Mouse (Mus musculus) heart, embryonic 11.5 days (tissue): ENCODE data around the gene Wnt5b. TPM values are rescaled to one million over a fixed set of nuclear protein-coding genes. Genes with fewer than 3 reads are reported as not detected.
"Not testable (repeated sequence)": the region's sequence is repeated elsewhere in the genome, so short reads cannot be mapped to it uniquely, and the experiment has no call there.

Source experiments
- ATAC-seq: fragments of 200-750 bp; cut with Nextera tagmentation; replicated peaks from 2 replicates; pipeline ENCODE4 v1.8.0; 2017; ENCODE audit warnings: moderate library complexity; ENCODE audit not compliant: insufficient number of reproducible peaks, low FRiP score, low TSS enrichment
- H3K27ac ChIP-seq: fragments of 300-500 bp; sonication (generic); 2 replicates; pipeline ENCODE4 v1.5.1; 2014; ENCODE audit warnings: mild to moderate bottlenecking, low read depth, low read length
- H3K27me3 ChIP-seq: fragments of 300-500 bp; sonication (generic); 2 replicates; pipeline ENCODE4 v1.6.1; 2014; ENCODE audit warnings: mild to moderate bottlenecking, low read length, mixed read lengths; ENCODE audit not compliant: control insufficient read depth, insufficient read depth
- H3K36me3 ChIP-seq: fragments of 300-500 bp; sonication (generic); 2 replicates; pipeline ENCODE4 v1.6.1; 2014; ENCODE audit warnings: mild to moderate bottlenecking, low read length, moderate library complexity, mixed read lengths; ENCODE audit not compliant: control insufficient read depth, insufficient read depth
- H3K4me1 ChIP-seq: fragments of 300-500 bp; sonication (generic); 2 replicates; pipeline ENCODE4 v1.6.1; 2014; ENCODE audit warnings: low read length; ENCODE audit not compliant: control insufficient read depth, insufficient read depth
- H3K4me2 ChIP-seq: fragments of 300-500 bp; sonication (generic); 2 replicates; pipeline ENCODE4 v1.6.1; 2014; ENCODE audit warnings: mild to moderate bottlenecking, moderate library complexity
- H3K4me3 ChIP-seq: fragments of 300-500 bp; sonication (generic); 2 replicates; pipeline ENCODE4 v1.5.1; 2014; ENCODE audit warnings: low read depth, low read length
- H3K9ac ChIP-seq: fragments of 300-500 bp; sonication (generic); 2 replicates; pipeline ENCODE4 v1.6.1; 2014; ENCODE audit warnings: mild to moderate bottlenecking, low read depth, low read length, moderate library complexity
- H3K9me3 ChIP-seq: fragments of 300-500 bp; sonication (generic); replicated peaks from 2 replicates; pipeline ENCODE4 v1.6.1; 2016; ENCODE audit warnings: low read length; ENCODE audit not compliant: control insufficient read depth
- WGBS: fragments of 180-500 bp; shearing (Covaris S2); extraction: QIAGEN DNeasy Blood & Tissue Kit; methylation state at CpG from one replicate; pipeline ENCODE4 v1.1.7; 2014; ENCODE audit not compliant: insufficient replicate concordance; 5-methylcytosine and 5-hydroxymethylcytosine counted together
- polyA plus RNA-seq: library from polyadenylated mRNA; unstranded; fragments of >200 nt; fragmentation: Nextera tagmentation; extraction: Ambion mirVana; gene quantifications from 2 replicates; pipeline ENCODE4 v1.2.1, GENCODE M21; 2014

Wnt5b gene
- polyA plus RNA-seq, 1 experiment from 2014 or later, result 7.3 TPM

GRCm38 (mm10) chr6:119487085-119487458, 57.1 kb downstream of the Wnt5b start:
- H3K9ac ChIP-seq, result no peak overlapping the region
- H3K4me3 ChIP-seq, result no peak overlapping the region
- H3K27ac ChIP-seq, result no peak overlapping the region
- WGBS, result 86% methylated on average over 7 of the region's 7 CpGs
- H3K27me3 ChIP-seq, result no peaks in the 10 kb centered on the region
- no peak for ATAC-seq
- no peaks in the 10 kb centered on the region for H3K9me3 ChIP-seq
- H3K4me1 ChIP-seq, result peaks cover 10% of the 10 kb centered on the region; the same call in 1 of the 2 replicates
- H3K36me3 ChIP-seq, result no peaks in the 10 kb centered on the region
- H3K4me2 ChIP-seq, result no peak overlapping the region

GRCm38 (mm10) chr6:119486381-119487084, 57.6 kb downstream of the Wnt5b start:
- H3K4me3 ChIP-seq, result no peak overlapping the region
- no peaks in the 10 kb centered on the region for H3K36me3 ChIP-seq
- no peak overlapping the region for H3K9ac ChIP-seq
- WGBS, result 87% methylated on average over 12 of the region's 12 CpGs
- H3K4me1 ChIP-seq, result peaks cover 10% of the 10 kb centered on the region; the same call in 1 of the 2 replicates
- H3K27me3 ChIP-seq, result no peaks in the 10 kb centered on the region
- no peak overlapping the region for H3K27ac ChIP-seq
- no peak overlapping the region for H3K4me2 ChIP-seq
- ATAC-seq, result no peak
- no peaks in the 10 kb centered on the region for H3K9me3 ChIP-seq

- H3K4me2 ChIP-seq, result no peak overlapping the region
- WGBS, result 15% methylated on average over 2 of the region's 2 CpGs
- ATAC-seq, result no peak
Measured at GRCm38 (mm10) chr6:119485486-119485885, 58.7 kb downstream of the Wnt5b start.

GRCm38 (mm10) chr6:119482958-119483600, 61.1 kb downstream of the Wnt5b start:
- H3K27me3 ChIP-seq, result no peaks in the 10 kb centered on the region
- no peaks in the 10 kb centered on the region for H3K36me3 ChIP-seq
- 51% methylated on average over 16 of the region's 16 CpGs for WGBS
- no peak overlapping the region for H3K27ac ChIP-seq
- ATAC-seq, result no peak
- peak overlapping the region; percentile 10; the same call in 1 of the 2 replicates for H3K4me3 ChIP-seq
- peaks cover 24% of the 10 kb centered on the region for H3K4me1 ChIP-seq
- H3K9ac ChIP-seq, result no peak overlapping the region
- peak overlapping the region; percentile 52 for H3K4me2 ChIP-seq
- H3K9me3 ChIP-seq, result no peaks in the 10 kb centered on the region

More at GRCm38 (mm10) chr6:119485486-119485885, 58.7 kb downstream of the Wnt5b start:
- Histone ChIP-seq H3K4me1 (peaks cover 19% of the 10 kb centered on the region), H3K9me3 (no peaks in the 10 kb centered on the region), H3K9ac (no peak overlapping the region), H3K27me3 (no peaks in the 10 kb centered on the region), H3K4me3 (no peak overlapping the region), H3K36me3 (no peaks in the 10 kb centered on the region), H3K27ac (no peak overlapping the region)

GRCm38 (mm10) chr6:119481741-119482390, 62.3 kb downstream of the Wnt5b start:
- H3K36me3 ChIP-seq, H3K9me3 ChIP-seq, ATAC-seq, H3K9ac ChIP-seq, H3K27me3 ChIP-seq, H3K27ac ChIP-seq: not testable (repeated sequence)
- Histone ChIP-seq H3K4me2 (peak overlapping the region; percentile 99), H3K4me3 (peak overlapping the region; percentile 39), H3K4me1 (peaks cover 32% of the 10 kb centered on the region)
- WGBS, result 6% methylated on average over 10 of the region's 10 CpGs

- no peak for ATAC-seq
- H3K4me1 ChIP-seq, result peaks cover 32% of the 10 kb centered on the region
- H3K36me3 ChIP-seq, result no peaks in the 10 kb centered on the region
- peak overlapping the region; percentile 99 for H3K4me2 ChIP-seq
- H3K27ac ChIP-seq, result peak overlapping the region; percentile 99; the same call in 1 of the 2 replicates
- H3K27me3 ChIP-seq, result no peaks in the 10 kb centered on the region
- WGBS, result under 1% methylated on average over 33 of the region's 33 CpGs
- H3K9ac ChIP-seq, result peak overlapping the region; percentile 97
- no peaks in the 10 kb centered on the region for H3K9me3 ChIP-seq
- peak overlapping the region; percentile 77 for H3K4me3 ChIP-seq
Measured at GRCm38 (mm10) chr6:119480706-119481331, 63.3 kb downstream of the Wnt5b start.

GRCm38 (mm10) chr6:119479876-119480705, 64.1 kb downstream of the Wnt5b start:
- H3K9ac ChIP-seq, result peak overlapping the region; percentile 97
- H3K27me3 ChIP-seq, result no peaks in the 10 kb centered on the region
- under 1% methylated on average over 70 of the region's 70 CpGs for WGBS
- peaks cover 32% of the 10 kb centered on the region for H3K4me1 ChIP-seq
- peak overlapping the region; percentile 99 for H3K4me2 ChIP-seq
- peak overlapping the region; percentile 77 for H3K4me3 ChIP-seq
- no peaks in the 10 kb centered on the region for H3K36me3 ChIP-seq
- H3K27ac ChIP-seq, result peak overlapping the region; percentile 99
- ATAC-seq, result peak; percentile 3; the same call in 1 of the 2 replicates
- no peaks in the 10 kb centered on the region for H3K9me3 ChIP-seq
